Mouse (Mus musculus) left cerebral cortex, adult 9 months (tissue): ENCODE results near the gene Thada.
A peak's percentile ranks its signal among the peaks of the same experiment; 100 is the strongest.
"Not testable (repeated sequence)": the region's sequence is repeated elsewhere in the genome, so short reads cannot be mapped to it uniquely, and the experiment has no call there.

Experiments
- DNase-seq, 2 experiments: peaks; one replicate each; pipeline ENCODE4 v3.0.0; 2022; ENCODE audit warnings: low spot score in 2 of 2

Gene Thada

GRCm38 (mm10) chr17:84262325-84262979, 203.6 kb downstream of the Thada start:
- DNase-seq = no peak

- DNase-seq = no peak
These were observed 205.0 kb downstream of the Thada start for GRCm38 (mm10) chr17:84261010-84261409.

- DNase-seq = no peak
These were observed 205.8 kb downstream of the Thada start for GRCm38 (mm10) chr17:84260226-84260625.

GRCm38 (mm10) chr17:84258638-84259261, 207.3 kb downstream of the Thada start:
- DNase-seq = peak; percentile 55 to 85

- no peak for DNase-seq
These were observed 208.0 kb downstream of the Thada start for GRCm38 (mm10) chr17:84257927-84258532.

- no peak for DNase-seq
These were observed 209.7 kb downstream of the Thada start for GRCm38 (mm10) chr17:84256278-84256819.

- no peak for DNase-seq
These were observed 210.2 kb downstream of the Thada start for GRCm38 (mm10) chr17:84255841-84256240.

GRCm38 (mm10) chr17:84251426-84251825, 214.6 kb downstream of the Thada start:
- no peak for DNase-seq

GRCm38 (mm10) chr17:84244182-84244920, 221.7 kb downstream of the Thada start:
- DNase-seq = no peak

- DNase-seq = no peak
These were observed 222.2 kb downstream of the Thada start for GRCm38 (mm10) chr17:84243759-84244158.

GRCm38 (mm10) chr17:84241308-84241957, 224.6 kb downstream of the Thada start:
- DNase-seq = no peak

- DNase-seq = no peak
These were observed 226.2 kb downstream of the Thada start for GRCm38 (mm10) chr17:84239679-84240292.

GRCm38 (mm10) chr17:84238174-84238573, 227.8 kb downstream of the Thada start:
- DNase-seq = no peak

- DNase-seq = no peak
These were observed 229.0 kb downstream of the Thada start for GRCm38 (mm10) chr17:84236781-84237557.

GRCm38 (mm10) chr17:84235399-84235928, 230.5 kb downstream of the Thada start:
- DNase-seq = no peak

- not testable (repeated sequence) for DNase-seq
These were observed 231.2 kb downstream of the Thada start for GRCm38 (mm10) chr17:84234785-84235184.

- no peak for DNase-seq
These were observed 232.2 kb downstream of the Thada start for GRCm38 (mm10) chr17:84233758-84234157.

- no peak for DNase-seq
These were observed 234.6 kb downstream of the Thada start for GRCm38 (mm10) chr17:84231361-84231760.

- no peak for DNase-seq
These were observed 237.8 kb downstream of the Thada start for GRCm38 (mm10) chr17:84228223-84228622.

GRCm38 (mm10) chr17:84226681-84227080, 239.3 kb downstream of the Thada start:
- no peak for DNase-seq
